Mouse (Mus musculus) neural tube, embryonic 13.5 days (tissue): ENCODE measurements around the gene Eid3. TPM values are rescaled to one million over a fixed set of nuclear protein-coding genes. Genes with fewer than 3 reads are reported as not detected.

Source experiments
- polyA plus RNA-seq: library from polyadenylated mRNA; unstranded; fragments of >200 nt; fragmentation: Nextera tagmentation; extraction: Ambion mirVana; gene quantifications from 2 replicates; pipeline ENCODE4 v1.2.1, GENCODE M21; 2015

The Eid3 gene
- polyA plus RNA-seq, 1 experiment from 2014 or later: 0.24 TPM

Other genes starting within 250 kb of the Eid3 start
- gene 1190007I07Rik, start 243.4 kb upstream of the Eid3 start, polyA plus RNA-seq: 36.8 and 37.1 TPM in 2 replicates
- gene Tdg, start 236.8 kb upstream of the Eid3 start, polyA plus RNA-seq: 195 and 217 TPM in 2 replicates
- 1.3 and 2.1 TPM in 2 replicates for gene Glt8d2, start 176.0 kb upstream of the Eid3 start, polyA plus RNA-seq
- gene Hcfc2, start 170.5 kb upstream of the Eid3 start, polyA plus RNA-seq: 42.0 and 42.3 TPM in 2 replicates
- gene Nfyb, start 102.5 kb upstream of the Eid3 start, polyA plus RNA-seq: 42.0 and 50.6 TPM in 2 replicates
- 112 and 124 TPM in 2 replicates for gene Txnrd1, start 32.7 kb upstream of the Eid3 start, polyA plus RNA-seq
- gene Chst11, start 118.9 kb downstream of the Eid3 start, polyA plus RNA-seq: 2.6 and 3.6 TPM in 2 replicates